Mouse (Mus musculus): ENCODE data around the gene Pax5. TPM values are rescaled to one million over a fixed set of nuclear protein-coding genes. Genes with fewer than 3 reads are reported as not detected.

Pax5 gene
- polyA plus RNA-seq, 1 experiment = not detected

- TF ChIP-seq CTCF (IDR thresholded peaks at IDR 0.05; ENCODE audit: borderline replicate concordance, insufficient read depth, low read length) (no peak), POLR2A (IDR thresholded peaks at IDR 0.05; ENCODE audit: low read depth, low read length) (no peak)
- no peak overlapping the region for H3K4me3 ChIP-seq (ENCODE audit: insufficient read depth, low read length)
- H3K4me1 ChIP-seq (ENCODE audit: control insufficient read depth, insufficient read depth, low read length) = no peaks in the 10 kb centered on the region
- H3K27ac ChIP-seq (ENCODE audit: insufficient read depth, low read length) = no peak overlapping the region
These were observed 208.0 kb downstream of the Pax5 start for GRCm38 (mm10) chr4:44502196-44502867.

- Histone ChIP-seq H3K4me1 (ENCODE audit: control insufficient read depth, insufficient read depth, low read length) (no peaks in the 10 kb centered on the region), H3K4me3 (ENCODE audit: insufficient read depth, low read length) (no peak overlapping the region), H3K27ac (ENCODE audit: insufficient read depth, low read length) (no peak overlapping the region)
- no peak for TF ChIP-seq CTCF (IDR thresholded peaks at IDR 0.05; ENCODE audit: borderline replicate concordance, insufficient read depth, low read length)
These were observed 212.1 kb downstream of the Pax5 start for GRCm38 (mm10) chr4:44498156-44498555.

- H3K4me1 ChIP-seq (ENCODE audit: control insufficient read depth, insufficient read depth, low read length) = no peaks in the 10 kb centered on the region
These were observed 214.5 kb downstream of the Pax5 start for GRCm38 (mm10) chr4:44495836-44496235.

GRCm38 (mm10) chr4:44493756-44494155 is 216.5 kb downstream of the Pax5 start:
- TF ChIP-seq POLR2A (IDR thresholded peaks at IDR 0.05; ENCODE audit: low read depth, low read length) (no peak), CTCF (IDR thresholded peaks at IDR 0.05; ENCODE audit: borderline replicate concordance, insufficient read depth, low read length) (no peak)
- no peak overlapping the region for H3K4me3 ChIP-seq (ENCODE audit: insufficient read depth, low read length)
- H3K4me1 ChIP-seq (ENCODE audit: control insufficient read depth, insufficient read depth, low read length) = no peaks in the 10 kb centered on the region
- H3K27ac ChIP-seq (ENCODE audit: insufficient read depth, low read length) = no peak overlapping the region

More at GRCm38 (mm10) chr4:44495836-44496235, 214.5 kb downstream of the Pax5 start:
- TF ChIP-seq CTCF (IDR thresholded peaks at IDR 0.05; ENCODE audit: borderline replicate concordance, insufficient read depth, low read length) (no peak), POLR2A (IDR thresholded peaks at IDR 0.05; ENCODE audit: low read depth, low read length) (no peak)
- H3K27ac ChIP-seq (ENCODE audit: insufficient read depth, low read length) = no peak overlapping the region
- H3K4me3 ChIP-seq (ENCODE audit: insufficient read depth, low read length) = no peak overlapping the region

GRCm38 (mm10) chr4:44490872-44491271 is 219.4 kb downstream of the Pax5 start:
- Histone ChIP-seq H3K4me1 (ENCODE audit: control insufficient read depth, insufficient read depth, low read length) (no peaks in the 10 kb centered on the region), H3K27ac (ENCODE audit: insufficient read depth, low read length) (no peak overlapping the region), H3K4me3 (ENCODE audit: insufficient read depth, low read length) (no peak overlapping the region)
- TF ChIP-seq POLR2A (IDR thresholded peaks at IDR 0.05; ENCODE audit: low read depth, low read length) = no peak
- TF ChIP-seq CTCF (IDR thresholded peaks at IDR 0.05; ENCODE audit: borderline replicate concordance, insufficient read depth, low read length) = no peak

GRCm38 (mm10) chr4:44488702-44489101 is 221.6 kb downstream of the Pax5 start:
- H3K27ac ChIP-seq (ENCODE audit: insufficient read depth, low read length) = no peak overlapping the region
- TF ChIP-seq CTCF (IDR thresholded peaks at IDR 0.05; ENCODE audit: borderline replicate concordance, insufficient read depth, low read length) = no peak

GRCm38 (mm10) chr4:44488219-44488618 is 222.1 kb downstream of the Pax5 start:
- TF ChIP-seq POLR2A (IDR thresholded peaks at IDR 0.05; ENCODE audit: low read depth, low read length) (no peak), CTCF (IDR thresholded peaks at IDR 0.05; ENCODE audit: borderline replicate concordance, insufficient read depth, low read length) (no peak)
- Histone ChIP-seq H3K4me3 (ENCODE audit: insufficient read depth, low read length) (no peak overlapping the region), H3K27ac (ENCODE audit: insufficient read depth, low read length) (no peak overlapping the region), H3K4me1 (ENCODE audit: control insufficient read depth, insufficient read depth, low read length) (no peaks in the 10 kb centered on the region)

More at GRCm38 (mm10) chr4:44488702-44489101, 221.6 kb downstream of the Pax5 start:
- Histone ChIP-seq H3K4me3 (ENCODE audit: insufficient read depth, low read length) (no peak overlapping the region), H3K4me1 (ENCODE audit: control insufficient read depth, insufficient read depth, low read length) (no peaks in the 10 kb centered on the region)

- no peak for TF ChIP-seq CTCF (IDR thresholded peaks at IDR 0.05; ENCODE audit: borderline replicate concordance, insufficient read depth, low read length)
- no peak for TF ChIP-seq POLR2A (IDR thresholded peaks at IDR 0.05; ENCODE audit: low read depth, low read length)
- no peak overlapping the region for H3K27ac ChIP-seq (ENCODE audit: insufficient read depth, low read length)
- H3K4me3 ChIP-seq (ENCODE audit: insufficient read depth, low read length) = no peak overlapping the region
- no peaks in the 10 kb centered on the region for H3K4me1 ChIP-seq (ENCODE audit: control insufficient read depth, insufficient read depth, low read length)
These were observed 227.4 kb downstream of the Pax5 start for GRCm38 (mm10) chr4:44482851-44483250.

- Histone ChIP-seq H3K4me3 (ENCODE audit: insufficient read depth, low read length) (no peak overlapping the region), H3K4me1 (ENCODE audit: control insufficient read depth, insufficient read depth, low read length) (no peaks in the 10 kb centered on the region), H3K27ac (ENCODE audit: insufficient read depth, low read length) (no peak overlapping the region)
- TF ChIP-seq POLR2A (IDR thresholded peaks at IDR 0.05; ENCODE audit: low read depth, low read length) (no peak), CTCF (IDR thresholded peaks at IDR 0.05; ENCODE audit: borderline replicate concordance, insufficient read depth, low read length) (no peak)
These were observed 230.5 kb downstream of the Pax5 start for GRCm38 (mm10) chr4:44479755-44480154.

Other genes starting within 250 kb of the Pax5 start
- 43.4 and 45.0 TPM in 2 replicates for gene Zcchc7, start 45.4 kb upstream of the Pax5 start, polyA plus RNA-seq (2011; ENCODE audit: insufficient read length, low read depth, missing spikeins)

Data from embryonic fibroblast, embryonic 13.5 days (primary cell).